Mouse (Mus musculus) embryonic facial prominence, embryonic 11.5 days (tissue): ENCODE measurements around the gene Bicral. TPM values are rescaled to one million over a fixed set of nuclear protein-coding genes. Genes with fewer than 3 reads are reported as not detected.

Source experiments
- ATAC-seq: fragments of 200-750 bp; cut with Nextera tagmentation; replicated peaks from 2 replicates; pipeline ENCODE4 v1.8.0; 2017; ENCODE audit warnings: low read depth; ENCODE audit not compliant: insufficient number of reproducible peaks, low FRiP score, low TSS enrichment
- DNase-seq: peaks from one replicate; pipeline ENCODE4 v3.0.0-alpha.2; 2015; ENCODE audit warnings: low spot score
- H3K27ac ChIP-seq: fragments of 300-500 bp; sonication (generic); replicated peaks from 2 replicates; pipeline ENCODE4 v1.5.1; 2014; ENCODE audit warnings: mild to moderate bottlenecking, low read depth, low read length, control low read depth
- H3K27me3 ChIP-seq: fragments of 300-500 bp; sonication (generic); 2 replicates; pipeline ENCODE4 v1.6.1; 2014; ENCODE audit warnings: mild to moderate bottlenecking, low read length, moderate library complexity, mixed read lengths; ENCODE audit not compliant: control insufficient read depth, insufficient read depth
- H3K36me3 ChIP-seq: fragments of 300-500 bp; sonication (generic); replicated peaks from 2 replicates; pipeline ENCODE4 v1.6.1; 2014; ENCODE audit warnings: low read depth, mild to moderate bottlenecking, low read length, moderate library complexity, mixed read lengths; ENCODE audit not compliant: control insufficient read depth, insufficient read depth
- H3K4me1 ChIP-seq: fragments of 300-500 bp; sonication (generic); 2 replicates; pipeline ENCODE4 v1.6.1; 2014; ENCODE audit warnings: low read length, mixed read lengths; ENCODE audit not compliant: control insufficient read depth, insufficient read depth
- H3K4me2 ChIP-seq: fragments of 300-500 bp; sonication (generic); 2 replicates; pipeline ENCODE4 v1.6.1; 2014; ENCODE audit warnings: low read depth, mild to moderate bottlenecking, control low read depth, low read length, moderate library complexity
- H3K4me3 ChIP-seq: fragments of 300-500 bp; sonication (generic); 2 replicates; pipeline ENCODE4 v1.5.1; 2014; ENCODE audit warnings: low read depth, low read length, control low read depth
- H3K9ac ChIP-seq: fragments of 300-500 bp; sonication (generic); replicated peaks from 2 replicates; pipeline ENCODE4 v1.6.1; 2014; ENCODE audit warnings: mild to moderate bottlenecking, control low read depth, low read length
- H3K9me3 ChIP-seq: fragments of 300-500 bp; sonication (generic); replicated peaks from 2 replicates; pipeline ENCODE4 v1.6.1; 2016; ENCODE audit warnings: mild to moderate bottlenecking, low read length, inconsistent platforms, mixed read lengths; ENCODE audit not compliant: control insufficient read depth
- WGBS: fragments of 180-500 bp; shearing (Covaris S2); extraction: QIAGEN DNeasy Blood & Tissue Kit; methylation state at CpG from one replicate; pipeline ENCODE4 v1.1.7; 2014; 5-methylcytosine and 5-hydroxymethylcytosine counted together
- polyA plus RNA-seq: library from polyadenylated mRNA; unstranded; fragments of >200 nt; fragmentation: Nextera tagmentation; extraction: Ambion mirVana; gene quantifications from 2 replicates; pipeline ENCODE4 v1.2.1, GENCODE M21; 2014

Gene Bicral
- polyA plus RNA-seq, 1 experiment from 2014 or later, result 4.7 TPM

- H3K27ac ChIP-seq, result no peak overlapping the region
- no peaks in the 10 kb centered on the region; the same call in 1 of the 2 replicates for H3K4me1 ChIP-seq
- no peak overlapping the region for H3K4me3 ChIP-seq
- ATAC-seq (no peak), DNase-seq (no peak)
- H3K9ac ChIP-seq, result no peak overlapping the region
- no peaks in the 10 kb centered on the region for H3K9me3 ChIP-seq
- H3K4me2 ChIP-seq, result no peak overlapping the region
- no peaks in the 10 kb centered on the region for H3K27me3 ChIP-seq
- 88% methylated on average over 3 of the region's 3 CpGs for WGBS
- peaks cover 20% of the 10 kb centered on the region for H3K36me3 ChIP-seq
These were observed 82.2 kb downstream of the Bicral start for GRCm38 (mm10) chr17:46776087-46776486.

GRCm38 (mm10) chr17:46775070-46775469, 83.2 kb downstream of the Bicral start:
- H3K27ac ChIP-seq, result no peak overlapping the region
- DNase-seq, result no peak
- peaks cover 20% of the 10 kb centered on the region for H3K36me3 ChIP-seq
- no peak for ATAC-seq
- H3K27me3 ChIP-seq, result no peaks in the 10 kb centered on the region
- no peaks in the 10 kb centered on the region; the same call in 1 of the 2 replicates for H3K4me1 ChIP-seq
- H3K4me2 ChIP-seq, result no peak overlapping the region
- H3K9me3 ChIP-seq, result no peaks in the 10 kb centered on the region
- no peak overlapping the region for H3K4me3 ChIP-seq
- no peak overlapping the region for H3K9ac ChIP-seq
- WGBS, result 95% methylated on average over 9 of the region's 9 CpGs

DNA sequence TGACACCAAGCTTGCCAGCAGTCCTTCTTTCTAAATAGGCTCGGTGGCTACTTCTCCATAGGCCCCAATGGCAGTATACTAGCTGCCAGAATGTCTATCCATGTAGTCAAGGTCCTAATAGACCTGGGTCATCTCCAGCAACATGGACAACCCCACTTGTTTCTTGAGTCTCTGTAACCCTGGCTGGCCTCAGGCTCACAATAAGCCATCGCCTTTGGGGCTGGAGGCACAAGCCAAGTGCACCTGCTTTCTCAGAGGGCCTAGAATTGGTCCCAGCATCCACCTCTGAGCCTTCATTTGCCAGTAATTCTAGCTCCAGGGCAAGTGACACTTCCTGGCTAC, 84.2 kb downstream of the Bicral start:
- ATAC-seq, result no peak
- Histone ChIP-seq H3K4me1 (no peaks in the 10 kb centered on the region; the same call in 1 of the 2 replicates), H3K27me3 (no peaks in the 10 kb centered on the region), H3K4me3 (no peak overlapping the region), H3K27ac (no peak overlapping the region), H3K36me3 (peaks cover 16% of the 10 kb centered on the region), H3K4me2 (no peak overlapping the region), H3K9ac (no peak overlapping the region), H3K9me3 (no peaks in the 10 kb centered on the region)
- 39% methylated on average over 2 of the region's 2 CpGs for WGBS
- DNase-seq, result no peak

DNA sequence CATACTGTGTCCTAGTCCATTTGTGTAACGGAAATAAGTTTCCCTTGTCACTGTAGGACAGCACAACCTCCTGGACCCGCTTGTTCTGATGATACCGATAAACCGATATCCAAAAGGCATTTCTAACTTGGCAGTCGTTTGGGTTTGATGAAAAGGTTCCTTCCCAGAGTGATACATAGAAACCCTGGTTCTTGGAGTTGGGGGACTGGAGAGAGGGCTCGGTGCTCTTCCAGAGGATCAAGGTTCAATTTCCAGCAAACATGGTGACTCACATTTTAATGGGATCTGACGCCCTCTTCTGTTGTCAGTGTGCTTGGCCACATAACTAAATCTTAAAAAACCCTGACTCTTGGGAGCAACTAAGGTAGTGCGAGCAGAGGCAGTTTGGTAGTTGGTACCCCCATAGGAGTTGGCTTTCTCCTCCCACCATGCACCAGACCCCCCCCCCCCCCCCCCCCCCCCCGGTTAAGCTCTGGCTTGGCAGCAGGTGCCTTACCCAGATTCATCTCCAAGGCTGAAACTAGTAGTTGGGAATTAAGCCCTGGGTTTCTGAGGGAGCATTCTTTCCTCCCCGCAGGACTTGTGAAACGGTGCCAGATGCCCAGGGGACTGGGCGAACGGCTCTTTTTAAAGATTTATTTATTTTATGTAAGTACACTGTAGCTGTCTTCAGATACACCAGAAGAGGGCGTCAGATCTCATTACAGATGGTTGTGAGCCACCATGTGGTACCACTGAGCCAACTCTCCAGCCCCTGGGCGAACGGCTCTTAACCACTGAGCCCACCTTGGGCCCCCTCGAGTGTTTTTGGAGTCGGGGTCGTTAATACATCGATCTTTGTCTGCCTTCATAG, 84.8 kb downstream of the Bicral start:
- 8% methylated on average over 19 of the region's 20 CpGs for WGBS
- H3K4me2 ChIP-seq, result peak overlapping the region; percentile 93

DNA sequence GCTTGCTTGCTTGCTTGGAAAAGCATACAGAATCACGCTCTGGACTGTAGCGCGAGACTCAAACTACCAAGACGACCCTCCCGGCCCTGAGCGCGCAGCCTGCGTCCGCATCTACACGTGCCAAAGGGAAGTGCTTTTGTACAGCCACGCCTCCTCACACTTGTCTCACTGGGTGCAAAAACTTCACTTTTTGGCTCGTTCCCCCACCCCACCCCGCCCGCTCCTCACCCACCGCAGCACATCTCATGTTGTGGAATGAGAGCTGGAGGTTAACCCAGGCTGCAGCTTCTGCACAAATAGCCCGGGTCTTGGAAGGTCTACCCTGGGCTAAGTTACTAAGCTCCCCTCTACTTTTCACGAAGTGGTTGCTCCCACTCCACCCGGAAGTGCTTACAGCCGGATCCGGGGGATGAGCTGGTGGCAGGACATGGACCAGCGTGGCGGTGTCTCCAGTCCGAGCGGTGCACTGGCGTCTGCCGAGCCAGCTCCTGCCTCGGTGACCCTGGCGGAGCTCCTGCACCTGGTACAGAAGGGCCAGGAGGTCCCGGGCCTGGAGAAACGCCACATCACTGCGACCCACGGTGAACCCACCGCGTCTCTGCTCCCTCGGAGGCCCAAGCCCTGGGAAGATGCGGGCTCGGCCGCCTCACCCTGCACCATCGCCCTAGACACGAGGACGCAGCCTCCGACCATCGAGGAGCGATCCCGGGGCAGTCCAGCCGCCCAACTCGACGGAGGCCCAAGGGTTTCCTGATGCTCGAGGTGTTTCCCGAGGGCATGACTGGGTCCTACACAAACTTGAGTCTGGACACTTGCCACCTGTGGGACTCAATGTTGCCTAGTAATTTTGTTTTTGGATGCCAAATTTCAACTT, 85.6 kb downstream of the Bicral start, which contains the start of gene 2310039H08Rik:
Gene 2310039H08Rik (plus strand): TSS at position 232 of the 874 bp plus-strand sequence.
- H3K36me3 ChIP-seq, result peaks cover 6% of the 10 kb centered on the region
- peak within 1 kb of the TSS; percentile 86 for H3K9ac ChIP-seq
- ATAC-seq (peak; percentile 91), DNase-seq (peak; percentile 91)
- no peaks in the 10 kb centered on the region for H3K27me3 ChIP-seq
- H3K9me3 ChIP-seq, result no peaks in the 10 kb centered on the region
- no peaks in the 10 kb centered on the region; the same call in 1 of the 2 replicates for H3K4me1 ChIP-seq
- peak within 1 kb of the TSS; percentile 93 for H3K4me2 ChIP-seq
- under 1% methylated on average over 50 of the region's 50 CpGs for WGBS
- peak within 1 kb of the TSS; percentile 52 for H3K27ac ChIP-seq
- peak within 1 kb of the TSS; percentile 84 for H3K4me3 ChIP-seq

More for the DNA sequence above, 84.8 kb downstream of the Bicral start:
- peak; percentile 43 for DNase-seq
- H3K4me1 ChIP-seq, result no peaks in the 10 kb centered on the region; the same call in 1 of the 2 replicates
- H3K36me3 ChIP-seq, result peaks cover 11% of the 10 kb centered on the region
- peak overlapping the region; percentile 84 for H3K4me3 ChIP-seq
- H3K9me3 ChIP-seq, result no peaks in the 10 kb centered on the region
- H3K27ac ChIP-seq, result no peak overlapping the region; the same call in 1 of the 2 replicates
- no peak for ATAC-seq
- H3K27me3 ChIP-seq, result no peaks in the 10 kb centered on the region
- peak overlapping the region; percentile 86 for H3K9ac ChIP-seq

GRCm38 (mm10) chr17:46772038-46772403, 86.3 kb downstream of the Bicral start:
- H3K9me3 ChIP-seq, result no peaks in the 10 kb centered on the region
- DNase-seq, result no peak
- H3K36me3 ChIP-seq, result peaks cover 6% of the 10 kb centered on the region
- 9% methylated on average over 5 of the region's 5 CpGs for WGBS
- H3K4me3 ChIP-seq, result peak overlapping the region; percentile 84
- ATAC-seq, result 0 out of 2 replicates have a peak, but pooled peaks have one; percentile 30
- H3K27me3 ChIP-seq, result no peaks in the 10 kb centered on the region
- peak overlapping the region; percentile 86 for H3K9ac ChIP-seq
- H3K4me1 ChIP-seq, result no peaks in the 10 kb centered on the region; the same call in 1 of the 2 replicates
- 0 out of 2 replicates have a peak overlapping the region, but pooled peaks have one; percentile 52 for H3K27ac ChIP-seq
- H3K4me2 ChIP-seq, result peak overlapping the region; percentile 93

- WGBS, result 59% methylated on average over 17 of the region's 17 CpGs
- DNase-seq (no peak), ATAC-seq (no peak)
- Histone ChIP-seq H3K4me3 (peak overlapping the region; percentile 84), H3K36me3 (peaks cover 6% of the 10 kb centered on the region), H3K27ac (no peak overlapping the region), H3K9me3 (no peaks in the 10 kb centered on the region), H3K4me2 (peak overlapping the region; percentile 93), H3K4me1 (no peaks in the 10 kb centered on the region; the same call in 1 of the 2 replicates), H3K27me3 (no peaks in the 10 kb centered on the region), H3K9ac (peak overlapping the region; percentile 86)
These were observed 86.7 kb downstream of the Bicral start for GRCm38 (mm10) chr17:46771616-46772015.
